Mouse (Mus musculus): ENCODE data around the gene Mycbp.

Gene Mycbp

GRCm38 (mm10) chr4:123904333-123905125 lies at the start of gene Mycbp:
Gene Mycbp (plus strand): TSS chr4:123904832.
- peak; percentile 98 for DNase-seq (ENCODE audit: low read depth, low spot score)

- no peak for DNase-seq (ENCODE audit: low read depth, low spot score)
Observed at GRCm38 (mm10) chr4:123856888-123857287, 47.7 kb upstream of the Mycbp start.

DNA sequence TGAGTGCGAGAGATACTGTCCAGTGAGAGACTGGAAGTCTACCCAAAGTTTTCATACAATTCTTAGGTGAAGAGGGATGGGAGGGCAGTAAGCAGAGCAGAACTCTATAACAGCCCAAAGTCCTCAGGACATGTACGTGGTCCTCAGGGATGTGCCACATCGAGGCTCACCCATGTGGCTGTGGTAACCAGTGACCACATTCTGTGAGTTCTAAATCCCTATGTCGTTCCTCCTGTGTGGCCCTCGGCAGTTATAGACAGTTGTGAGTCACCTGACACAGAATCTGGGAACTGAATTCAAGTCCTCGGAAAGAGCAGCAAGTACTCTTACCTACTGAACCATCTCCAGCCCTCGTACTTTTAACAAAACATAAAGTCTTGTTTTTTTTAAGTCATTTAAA lies 46.5 kb upstream of the Mycbp start:
- DNase-seq (ENCODE audit: low read depth, low spot score): no peak

- DNase-seq (ENCODE audit: low read depth, low spot score): no peak
Observed at GRCm38 (mm10) chr4:123859379-123859778, 45.3 kb upstream of the Mycbp start, which contains the start of gene 4933427I04Rik. Gene 4933427I04Rik (plus strand): TSS chr4:123859679.

GRCm38 (mm10) chr4:123859803-123860202 lies 44.8 kb upstream of the Mycbp start:
- no peak for DNase-seq (ENCODE audit: low read depth, low spot score)

GRCm38 (mm10) chr4:123860621-123861020 lies 44.0 kb upstream of the Mycbp start:
- no peak for DNase-seq (ENCODE audit: low read depth, low spot score)

DNA sequence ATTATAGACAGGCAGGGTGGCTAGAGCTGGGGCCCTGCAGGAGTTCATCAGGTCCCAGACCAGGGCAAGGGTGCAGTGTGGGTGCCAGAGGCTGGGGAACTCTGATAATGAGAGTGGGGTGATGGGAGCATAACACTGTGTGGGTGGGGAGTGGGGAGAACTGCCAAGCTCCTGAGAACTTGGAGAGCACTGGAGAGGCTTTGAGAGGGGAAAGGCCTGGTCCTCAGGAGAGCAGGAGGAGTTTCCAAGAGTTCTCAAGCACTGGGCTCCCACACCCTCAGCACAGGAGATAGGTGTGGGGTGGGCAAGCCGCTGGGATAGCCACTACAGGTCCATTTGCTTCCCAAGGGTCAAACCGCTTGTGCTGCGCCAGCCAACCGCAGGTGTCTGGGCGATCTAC lies 10.9 kb upstream of the Mycbp start:
- DNase-seq (ENCODE audit: low read depth, low spot score): no peak

GRCm38 (mm10) chr4:123894295-123894694 lies 10.3 kb upstream of the Mycbp start:
- DNase-seq (ENCODE audit: low read depth, low spot score): no peak

GRCm38 (mm10) chr4:123898696-123899095 lies 5.9 kb upstream of the Mycbp start:
- peak; percentile 52 for DNase-seq (ENCODE audit: low read depth, low spot score)

DNA sequence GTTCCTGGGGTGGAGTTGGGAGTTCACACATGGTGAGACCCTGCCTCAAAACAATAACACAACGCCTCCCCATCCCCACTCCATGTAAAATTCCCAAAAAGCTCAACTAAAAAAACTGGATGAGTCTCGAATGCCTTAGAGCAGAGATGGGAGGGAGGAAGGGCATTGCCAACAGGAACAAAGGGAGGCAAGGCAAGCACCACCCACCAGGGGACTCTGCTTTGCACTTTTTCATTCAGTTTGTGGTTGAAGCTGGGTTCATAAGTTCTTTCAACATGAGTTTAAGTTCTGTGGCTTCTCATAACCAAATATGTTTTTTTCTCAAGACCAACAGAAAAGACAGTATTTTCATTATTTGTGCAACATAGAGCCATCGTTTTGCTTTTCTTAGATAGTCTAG lies 1.2 kb upstream of the Mycbp start:
- DNase-seq (ENCODE audit: low read depth, low spot score): no peak

DNA sequence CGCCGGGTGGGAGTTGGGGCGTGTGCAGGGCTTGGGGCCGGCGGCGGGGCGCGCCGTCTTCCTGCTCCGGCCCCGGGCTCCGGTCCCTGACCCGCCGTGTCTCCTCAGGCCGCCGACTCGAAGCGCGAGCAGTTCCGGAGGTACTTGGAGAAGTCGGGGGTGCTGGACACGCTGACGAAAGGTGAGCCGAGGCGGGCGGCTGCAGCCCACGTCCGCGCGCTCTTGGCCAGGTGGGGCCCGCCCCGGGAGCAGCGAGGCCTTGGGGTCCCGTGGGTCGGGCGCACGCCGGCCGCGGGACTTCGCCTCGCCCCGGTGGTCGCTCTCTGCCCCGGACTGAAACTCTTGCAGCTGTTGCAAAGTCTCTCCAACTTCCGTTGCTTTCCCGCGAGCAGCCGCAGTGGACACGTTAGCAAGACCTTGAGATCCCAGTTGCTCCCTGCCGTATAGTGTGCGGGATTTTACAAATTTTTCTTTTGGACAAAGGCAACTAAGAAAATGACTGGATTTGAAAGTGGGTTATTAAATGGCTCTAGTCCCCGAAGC lies 565 bp downstream of the Mycbp start:
- no peak for DNase-seq (ENCODE audit: low read depth, low spot score)

GRCm38 (mm10) chr4:123911503-123911902 lies 6.9 kb downstream of the Mycbp start:
- no peak for DNase-seq (ENCODE audit: low read depth, low spot score)

- no peak for DNase-seq (ENCODE audit: low read depth, low spot score)
Observed at GRCm38 (mm10) chr4:123912431-123912830, 7.8 kb downstream of the Mycbp start.

DNA sequence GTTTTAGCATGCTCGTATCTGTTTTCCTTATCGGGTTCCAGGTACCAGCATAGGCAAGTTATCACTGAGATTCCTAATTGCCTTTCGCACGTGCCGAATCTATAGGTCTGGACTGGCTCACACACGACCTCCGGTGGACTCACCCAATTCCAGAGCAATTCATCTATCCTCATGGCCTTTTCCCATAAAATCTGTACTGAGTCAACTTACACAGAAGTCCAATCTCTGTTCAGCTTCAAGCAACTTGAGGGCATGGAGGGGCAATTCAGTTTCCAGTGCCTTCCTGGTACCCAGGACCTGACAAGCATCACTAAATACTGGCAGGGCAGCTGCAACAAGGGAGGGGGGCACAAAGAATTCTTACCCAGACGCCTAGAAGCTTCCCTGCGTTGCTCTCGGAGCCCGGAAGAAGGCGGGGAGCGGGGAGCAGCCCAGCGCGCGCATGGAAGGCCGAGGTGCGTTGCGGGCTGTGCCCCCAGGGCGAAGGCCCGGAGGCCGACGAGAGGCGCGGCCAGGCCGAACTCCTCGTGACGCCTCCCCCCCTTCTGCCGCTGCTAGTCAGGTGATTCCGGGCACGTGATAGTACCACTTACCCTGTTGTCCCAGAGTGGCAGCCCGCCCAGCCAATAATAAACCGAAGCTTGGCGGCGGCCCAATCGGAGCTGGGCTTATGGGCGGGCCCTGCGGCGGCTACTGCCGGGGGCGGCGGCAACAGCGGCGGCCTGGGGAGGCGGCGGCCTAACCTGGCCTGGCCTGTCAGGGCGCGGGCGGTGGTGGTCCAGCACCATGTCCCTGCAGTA lies 12.3 kb downstream of the Mycbp start, which contains the start of gene Rragc:
Gene Rragc (plus strand): TSS at position 699 of the 800 bp plus-strand sequence.
- peak; percentile 98 for DNase-seq (ENCODE audit: low read depth, low spot score)

DNA sequence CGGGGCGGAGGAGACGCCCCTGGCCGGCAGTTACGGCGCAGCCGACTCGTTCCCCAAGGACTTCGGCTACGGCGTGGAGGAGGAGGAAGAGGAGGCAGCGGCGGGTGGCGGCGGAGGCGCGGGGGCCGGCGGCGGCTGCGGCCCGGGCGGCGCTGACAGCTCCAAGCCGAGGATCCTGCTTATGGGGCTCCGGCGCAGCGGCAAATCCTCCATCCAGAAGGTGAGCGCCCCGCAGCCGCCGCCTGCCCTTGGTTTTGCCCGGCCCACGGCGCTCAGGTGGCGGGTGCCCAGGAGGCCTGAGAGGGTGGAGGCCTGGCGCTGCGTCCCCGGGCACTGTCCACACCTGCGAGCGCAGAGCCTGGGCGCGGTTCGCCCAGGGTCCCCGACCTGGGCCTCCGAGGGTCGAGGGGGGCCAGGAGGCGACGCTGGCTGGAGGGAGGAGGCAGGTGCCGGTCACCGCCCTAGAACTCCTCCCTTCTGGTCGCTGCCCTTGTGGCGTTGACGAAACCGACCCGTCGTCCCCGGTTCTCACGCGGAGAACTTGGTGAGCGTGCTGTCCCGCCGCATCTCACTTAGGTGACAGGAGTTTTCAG lies 13.0 kb downstream of the Mycbp start, which contains the start of gene 4930535I16Rik:
Gene 4930535I16Rik (minus strand): TSS at position 475 of the 593 bp plus-strand sequence.
- DNase-seq (ENCODE audit: low read depth, low spot score): no peak

DNA sequence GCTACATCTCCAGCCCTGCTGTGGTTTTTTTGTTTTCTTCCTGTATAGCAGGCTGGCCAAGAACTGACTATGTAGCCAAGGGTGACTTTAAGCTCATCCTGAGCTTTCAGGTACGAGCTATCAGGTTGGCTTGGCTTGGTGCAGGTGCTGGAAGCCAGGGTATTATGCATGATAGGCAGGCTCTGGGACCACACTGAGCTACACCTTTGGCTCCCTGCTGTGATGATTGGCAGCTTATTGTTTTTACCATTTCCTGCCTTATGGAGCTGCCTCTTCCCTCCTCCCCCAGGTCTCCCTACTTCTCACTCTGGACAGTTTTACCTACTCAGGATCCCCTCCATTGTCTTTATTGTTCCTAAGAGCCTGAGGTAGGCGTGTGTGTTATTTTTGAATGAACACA lies 14.2 kb downstream of the Mycbp start:
- no peak for DNase-seq (ENCODE audit: low read depth, low spot score)

GRCm38 (mm10) chr4:123921055-123921565 lies 16.5 kb downstream of the Mycbp start:
- DNase-seq (ENCODE audit: low read depth, low spot score): no peak

GRCm38 (mm10) chr4:123927961-123928360 lies 23.3 kb downstream of the Mycbp start:
- no peak for DNase-seq (ENCODE audit: low read depth, low spot score)

DNA sequence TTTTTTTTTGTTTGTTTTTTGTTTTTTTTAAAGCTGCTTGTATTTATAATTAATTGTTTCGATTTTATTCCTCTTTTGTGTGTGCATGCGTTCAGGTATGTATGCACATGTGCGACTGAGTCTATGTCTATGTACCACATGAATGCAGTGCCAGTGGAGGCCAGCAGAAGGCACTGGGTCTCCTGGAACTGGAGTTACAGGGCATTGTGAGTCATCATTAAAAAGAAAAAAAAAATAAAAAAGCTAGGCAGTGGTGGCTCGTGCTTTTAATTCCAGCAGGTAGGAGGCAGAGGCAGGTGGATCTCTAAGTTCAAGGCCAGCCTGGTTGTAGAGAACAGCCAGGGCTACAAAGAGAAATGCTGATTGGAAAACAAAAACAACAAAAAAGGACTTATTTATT lies 25.4 kb downstream of the Mycbp start:
- DNase-seq (ENCODE audit: low read depth, low spot score): no peak

GRCm38 (mm10) chr4:123934306-123934705 lies 29.7 kb downstream of the Mycbp start:
- DNase-seq (ENCODE audit: low read depth, low spot score): no peak

- no peak for DNase-seq (ENCODE audit: low read depth, low spot score)
Observed at GRCm38 (mm10) chr4:123936059-123936458, 31.4 kb downstream of the Mycbp start.

GRCm38 (mm10) chr4:123939838-123940237 lies 35.2 kb downstream of the Mycbp start:
- peak; percentile 73 for DNase-seq (ENCODE audit: low read depth, low spot score)

Measured in CD4-positive helper T cell, adult 2 months (primary cell).